Mouse (Mus musculus) activated CD4-positive, CD25-positive, alpha-beta regulatory T cell, adult 4 months (primary cell): ENCODE data around the gene Myof. TPM values are rescaled to one million over a fixed set of nuclear protein-coding genes. Genes with fewer than 3 reads are reported as not detected.

ENCODE experiments used
- ATAC-seq: one replicate; pipeline ENCODE4 v1.8.0; 2017
- polyA plus RNA-seq, 2 experiments: library from polyadenylated mRNA; unstranded; fragments of 100-300 nt; shearing (Covaris generic); gene quantifications; one replicate each; pipeline ENCODE4 v1.2.1; 2017

Myof gene
- polyA plus RNA-seq, 2 experiments from 2014 or later, result 0.19 to 0.27 TPM

GRCm38 (mm10) chr19:38038267-38038666, 5.1 kb downstream of the Myof start:
- no peak for ATAC-seq

- ATAC-seq, result no peak
These were observed 7.6 kb downstream of the Myof start for GRCm38 (mm10) chr19:38035766-38036165.

- no peak for ATAC-seq
These were observed 8.7 kb downstream of the Myof start for GRCm38 (mm10) chr19:38034696-38035095.

GRCm38 (mm10) chr19:38033735-38034057, 9.7 kb downstream of the Myof start:
- no peak for ATAC-seq

DNA sequence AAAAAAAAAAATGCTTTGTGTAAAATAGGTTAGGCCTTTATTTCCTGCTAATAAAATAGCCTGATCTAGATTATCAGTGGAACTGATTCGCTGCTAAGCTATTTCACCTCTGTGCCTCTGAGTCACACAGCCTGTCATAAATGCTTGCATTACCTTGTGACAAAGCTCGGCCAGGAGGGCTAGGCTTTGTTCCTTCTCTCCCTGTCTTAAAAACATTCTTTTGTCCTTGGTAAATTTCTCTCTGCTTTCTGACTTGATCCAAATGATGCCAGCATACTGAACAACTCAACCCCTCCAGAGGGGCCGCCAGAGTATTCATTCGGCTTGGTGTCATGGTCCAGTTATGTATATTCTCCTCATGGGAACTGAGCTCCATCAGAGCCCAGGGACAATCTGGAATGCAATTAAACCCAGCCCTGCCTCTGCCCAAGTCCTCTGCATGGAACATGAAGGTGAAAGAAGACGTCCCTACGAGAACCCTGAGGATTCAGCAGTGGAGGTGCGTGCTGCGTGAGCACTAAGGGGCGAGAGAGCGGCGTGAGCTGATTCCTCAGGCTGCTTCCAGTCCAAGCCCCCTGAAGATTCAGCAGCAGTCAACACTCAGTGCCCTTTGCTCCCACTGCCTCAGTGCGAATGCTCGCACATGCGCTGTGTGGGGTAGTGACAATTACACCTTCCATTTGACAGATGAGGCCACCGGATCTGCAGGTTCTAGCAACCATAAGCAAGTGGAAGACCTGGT, 10.2 kb downstream of the Myof start:
- ATAC-seq, result no peak

GRCm38 (mm10) chr19:38031144-38031543, 12.2 kb downstream of the Myof start:
- no peak for ATAC-seq

GRCm38 (mm10) chr19:38030673-38031137, 12.7 kb downstream of the Myof start:
- ATAC-seq, result no peak

GRCm38 (mm10) chr19:38029871-38030270, 13.5 kb downstream of the Myof start:
- ATAC-seq, result no peak

DNA sequence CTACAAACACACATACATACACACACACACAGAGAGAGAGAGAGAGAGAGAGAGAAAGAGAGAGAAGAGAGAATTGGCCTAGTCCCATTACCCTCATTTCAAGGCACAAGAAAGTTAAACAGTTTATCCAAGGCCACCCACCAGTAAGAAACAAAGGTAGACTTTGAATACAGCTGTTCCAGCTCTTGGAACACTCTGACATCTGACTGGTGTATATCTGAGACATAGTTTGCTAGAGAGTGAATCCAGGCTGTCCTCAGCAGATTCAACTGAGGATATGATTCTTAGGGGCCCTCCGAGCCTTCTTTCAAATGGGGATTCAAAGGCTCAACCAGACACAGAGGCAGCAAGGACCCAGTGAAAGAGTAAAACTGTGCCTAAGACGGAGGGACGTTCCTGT, 14.1 kb downstream of the Myof start:
- no peak for ATAC-seq

DNA sequence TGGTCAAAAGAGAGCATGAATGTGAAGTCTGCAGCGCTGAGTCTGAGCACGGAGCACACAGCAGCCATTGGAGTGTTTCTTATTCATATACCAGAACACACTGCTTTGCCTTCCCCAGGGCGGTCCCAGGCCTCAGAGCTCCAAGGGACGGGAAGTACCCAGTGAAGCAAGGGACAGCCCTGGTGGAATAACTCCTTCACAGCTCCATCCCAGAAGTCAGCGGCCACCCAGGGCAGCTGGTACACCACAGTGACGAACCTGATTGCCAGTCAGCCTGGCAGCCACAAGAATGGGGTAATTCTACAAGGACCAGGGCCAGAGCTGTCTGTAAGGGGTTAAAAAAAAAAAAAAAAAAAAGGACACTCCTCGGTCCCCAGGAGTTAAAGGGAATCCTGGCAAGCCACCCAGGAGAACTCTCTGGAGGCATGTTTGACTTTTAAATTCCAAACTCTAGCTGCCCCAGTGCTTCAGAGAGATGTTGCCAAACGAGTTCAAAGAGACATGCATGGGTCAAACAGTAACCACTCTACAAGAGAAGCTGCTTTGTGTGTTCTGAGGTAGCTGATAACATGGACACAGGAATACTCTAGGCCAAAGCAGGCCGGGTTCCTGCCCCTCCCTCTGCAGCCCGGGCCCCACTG, 15.4 kb downstream of the Myof start:
- no peak for ATAC-seq

- no peak for ATAC-seq
These were observed 16.0 kb downstream of the Myof start for GRCm38 (mm10) chr19:38027389-38027788.

GRCm38 (mm10) chr19:38026211-38026624, 17.2 kb downstream of the Myof start:
- ATAC-seq, result no peak

DNA sequence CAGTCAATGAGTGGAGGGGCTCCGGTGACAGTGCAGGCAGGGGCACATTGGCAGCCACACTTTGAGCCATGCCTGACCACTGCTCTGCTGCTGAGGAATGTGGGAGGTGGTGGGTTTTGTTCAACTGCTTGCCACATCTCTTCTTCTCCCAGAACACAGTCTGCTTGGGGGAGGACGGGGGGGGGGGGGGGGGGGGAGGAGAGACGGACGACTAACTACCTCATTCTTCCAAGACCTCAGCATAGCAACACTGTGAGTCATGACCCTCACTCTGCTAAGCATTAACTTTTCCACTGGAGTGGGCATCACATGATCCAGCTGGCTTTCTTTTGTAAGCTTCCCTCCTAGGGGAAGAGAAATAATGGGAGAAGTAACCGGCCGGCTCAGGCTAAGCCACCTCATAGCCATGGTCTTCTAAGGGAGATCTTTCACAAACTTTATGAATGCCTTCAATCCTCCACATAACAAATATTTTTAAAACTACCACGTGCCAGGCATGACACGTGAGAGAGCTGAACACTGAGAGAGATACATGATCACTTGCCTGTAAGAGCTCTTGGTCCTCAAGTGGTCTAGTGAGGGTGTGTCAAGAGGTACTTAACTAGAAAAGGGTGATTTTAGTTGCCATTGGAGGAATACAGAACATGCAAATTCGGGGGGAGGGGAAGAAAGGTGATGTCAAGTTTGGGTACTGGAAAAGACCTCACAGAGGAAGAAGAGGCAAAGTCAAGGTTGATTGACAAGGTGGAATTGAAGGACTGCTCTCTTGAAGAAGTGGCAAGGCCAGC, 17.9 kb downstream of the Myof start:
- no peak for ATAC-seq

DNA sequence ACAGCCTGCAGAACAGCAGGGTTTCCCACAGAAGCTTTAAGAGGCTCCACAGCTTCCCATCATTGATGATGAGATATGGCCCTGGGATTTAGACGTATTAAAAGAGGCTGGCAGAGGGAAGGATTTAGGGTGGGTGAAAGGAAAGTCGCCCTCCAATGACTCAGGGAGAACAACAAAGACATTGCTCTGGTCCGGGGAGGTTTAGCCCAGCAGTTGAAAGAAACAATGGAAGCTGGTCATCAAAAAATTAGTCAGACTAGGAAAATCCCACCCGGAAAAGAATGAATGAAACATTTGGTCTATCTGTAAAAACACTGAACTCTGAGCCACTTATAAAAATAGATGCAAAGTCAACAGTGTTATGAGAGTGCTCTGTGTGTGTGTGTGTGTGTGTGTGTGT, 19.8 kb downstream of the Myof start:
- ATAC-seq, result no peak

GRCm38 (mm10) chr19:38022710-38023109, 20.7 kb downstream of the Myof start:
- no peak for ATAC-seq

- ATAC-seq, result no peak
These were observed 27.5 kb downstream of the Myof start for GRCm38 (mm10) chr19:38015873-38016254.

DNA sequence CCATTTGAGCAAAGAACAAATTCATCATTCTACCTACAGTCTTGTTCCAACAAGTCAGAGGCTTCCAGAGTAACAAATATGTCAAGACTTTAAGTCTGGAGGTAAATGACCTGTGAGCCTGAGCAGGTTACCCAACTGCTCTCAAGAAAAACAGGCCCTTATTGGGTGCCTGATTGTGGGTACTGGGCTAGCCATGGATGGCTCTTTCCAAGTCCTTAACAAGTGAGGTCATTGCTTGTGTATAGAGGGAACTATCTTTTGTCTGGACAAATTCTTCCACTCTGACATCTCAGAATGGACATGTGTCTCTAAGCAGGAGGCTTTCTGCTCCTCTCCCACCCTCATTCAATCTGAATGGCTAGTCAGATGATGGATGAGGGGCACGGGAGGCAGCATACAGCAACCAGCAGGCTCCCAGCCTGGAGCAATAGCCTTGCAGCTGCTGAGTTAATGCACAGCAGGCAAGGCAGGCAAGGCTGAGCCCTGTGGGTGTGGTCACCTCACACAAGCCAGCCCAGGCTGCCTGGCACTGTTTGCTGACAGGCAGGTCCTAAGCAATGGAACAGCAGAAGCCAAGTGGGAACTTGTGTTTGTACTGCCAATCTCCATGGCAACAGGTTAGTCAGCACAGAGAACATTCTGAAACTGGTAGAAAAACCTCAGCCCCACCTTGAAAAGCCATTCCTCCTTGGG, 28.1 kb downstream of the Myof start:
- no peak for ATAC-seq

GRCm38 (mm10) chr19:38014443-38014842, 28.9 kb downstream of the Myof start:
- ATAC-seq, result no peak

DNA sequence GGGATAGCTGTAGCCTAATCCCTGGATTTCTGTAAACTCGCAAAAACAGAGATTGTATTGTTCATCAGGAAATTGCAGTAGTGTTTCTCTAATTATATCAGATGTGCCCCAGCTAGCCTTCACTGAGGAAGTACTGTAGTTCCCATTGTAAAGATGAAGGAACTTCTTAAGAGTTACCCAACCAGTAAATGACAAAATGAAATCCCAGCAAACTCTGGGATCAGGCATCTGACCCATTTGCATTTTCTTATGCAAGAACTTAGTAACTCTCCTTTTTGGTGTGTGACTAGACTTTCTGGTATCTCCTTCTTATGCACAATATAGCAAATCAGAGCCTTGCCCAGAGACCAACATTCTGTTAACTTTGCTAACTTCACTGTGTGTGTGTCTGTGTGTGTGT, 32.0 kb downstream of the Myof start:
- no peak for ATAC-seq

- ATAC-seq, result no peak
These were observed 38.5 kb downstream of the Myof start for GRCm38 (mm10) chr19:38004809-38005380.

DNA sequence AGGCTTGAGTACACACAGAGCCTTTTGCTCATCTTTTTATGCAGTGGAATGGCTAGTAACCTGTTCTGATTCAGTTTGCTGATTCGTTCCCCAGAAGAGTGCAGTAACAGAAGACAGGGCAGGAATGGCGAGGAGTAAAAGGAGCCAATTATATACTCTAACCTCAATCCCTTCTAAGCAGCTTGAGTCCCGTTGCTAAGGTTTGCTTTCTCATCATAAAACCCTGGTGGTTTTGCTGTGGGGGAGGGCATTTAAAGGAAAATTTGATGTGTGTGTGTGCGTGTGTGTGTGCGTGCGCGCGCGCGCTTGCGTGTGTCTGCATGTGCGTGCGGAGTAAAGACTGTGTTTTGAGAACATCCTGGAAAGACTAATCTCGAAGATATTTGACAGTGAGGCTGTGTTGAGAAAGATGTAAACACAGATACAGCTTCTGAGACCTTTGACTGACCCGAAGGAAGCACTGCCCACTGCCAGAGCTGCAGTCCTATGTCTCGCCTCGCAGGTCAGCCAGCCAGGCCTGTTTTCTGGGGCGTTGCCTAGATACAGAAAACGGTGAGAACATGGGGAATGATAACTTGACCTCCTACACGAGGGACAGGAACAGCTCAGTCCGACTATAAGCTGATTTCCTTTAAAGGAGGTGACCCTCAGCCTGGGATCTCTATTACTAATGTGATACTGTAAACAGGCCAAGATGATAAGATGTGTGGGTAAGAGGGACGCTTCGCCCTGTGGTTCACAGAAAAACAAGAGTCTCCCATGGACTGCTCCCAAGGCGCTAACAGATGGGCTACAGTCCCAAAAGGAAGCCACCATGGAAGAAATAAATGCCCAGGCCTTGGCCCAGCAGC, 39.5 kb downstream of the Myof start:
- no peak for ATAC-seq

- no peak for ATAC-seq
These were observed 40.6 kb downstream of the Myof start for GRCm38 (mm10) chr19:38002816-38003215.
